Mouse (Mus musculus): Measurements from ENCODE around the gene Tnfrsf18.

GRCm38 (mm10) chr4:156032856-156033255 lies 6.9 kb downstream of the Tnfrsf18 start:
- TF ChIP-seq CTCF (IDR thresholded peaks at IDR 0.05; ENCODE audit: extremely low read depth, insufficient read depth, low read length) (no peak), POLR2A (IDR thresholded peaks at IDR 0.05; ENCODE audit: extremely low read depth, insufficient read depth, low read length) (no peak)

All from cortical plate, adult 2 months (tissue).